Mouse (Mus musculus): ENCODE results near the gene Man1a. TPM values are rescaled to one million over a fixed set of nuclear protein-coding genes. Genes with fewer than 3 reads are reported as not detected.

Gene Man1a
- polyA plus RNA-seq, 1 experiment, result 4.2 TPM

- H3K79me3 ChIP-seq (ENCODE audit: low read depth), result no peaks in the 10 kb centered on the region
- no peaks in the 10 kb centered on the region for H3K27me3 ChIP-seq (ENCODE audit: control insufficient read depth, insufficient read depth, insufficient read length)
- no peak overlapping the region for H3K4me3 ChIP-seq (ENCODE audit: insufficient read depth, poor library complexity, severe bottlenecking)
- no peak overlapping the region for H3ac ChIP-seq (ENCODE audit: control insufficient read depth, insufficient read length, low read depth)
- TF ChIP-seq MYOD1 (IDR thresholded peaks at IDR 0.05; ENCODE audit: control insufficient read depth, insufficient read length, low read depth), result no peak
- TF ChIP-seq CTCF (IDR thresholded peaks at IDR 0.05; ENCODE audit: control insufficient read depth, insufficient read depth, insufficient read length), result no peak
- TF ChIP-seq MYOG (IDR thresholded peaks at IDR 0.05; ENCODE audit: control insufficient read depth, extremely low read depth, insufficient read length), result no peak
- TF ChIP-seq CEBPB (IDR thresholded peaks at IDR 0.05; ENCODE audit: low read depth), result no peak
- TF ChIP-seq USF1 (IDR thresholded peaks at IDR 0.05; ENCODE audit: low read depth), result no peak
- no peak for TF ChIP-seq FOSL1 (IDR thresholded peaks at IDR 0.05; ENCODE audit: insufficient read depth, low read length, poor library complexity, severe bottlenecking)
- TF ChIP-seq MAX (IDR thresholded peaks at IDR 0.05), result no peak
- H3K79me2 ChIP-seq (ENCODE audit: control insufficient read depth, insufficient read depth), result no peaks in the 10 kb centered on the region
- no peaks in the 10 kb centered on the region for H3K36me3 ChIP-seq (ENCODE audit: control insufficient read depth, insufficient read depth)
These were observed 146.5 kb downstream of the Man1a start for GRCm38 (mm10) chr10:53929722-53930500.

- Histone ChIP-seq H3K36me3 (ENCODE audit: control insufficient read depth, insufficient read depth) (no peaks in the 10 kb centered on the region), H3K27me3 (ENCODE audit: control insufficient read depth, insufficient read depth, insufficient read length) (no peaks in the 10 kb centered on the region), H3K4me3 (ENCODE audit: insufficient read depth, poor library complexity, severe bottlenecking) (no peak overlapping the region), H3K79me2 (ENCODE audit: control insufficient read depth, insufficient read depth) (no peaks in the 10 kb centered on the region), H3K79me3 (ENCODE audit: low read depth) (no peaks in the 10 kb centered on the region), H3ac (ENCODE audit: control insufficient read depth, insufficient read length, low read depth) (no peak overlapping the region)
- TF ChIP-seq MYOG (IDR thresholded peaks at IDR 0.05; ENCODE audit: control insufficient read depth, extremely low read depth, insufficient read length) (no peak), MYOD1 (IDR thresholded peaks at IDR 0.05; ENCODE audit: control insufficient read depth, insufficient read length, low read depth) (no peak), USF1 (IDR thresholded peaks at IDR 0.05; ENCODE audit: low read depth) (no peak), CTCF (IDR thresholded peaks at IDR 0.05; ENCODE audit: control insufficient read depth, insufficient read depth, insufficient read length) (no peak), CEBPB (IDR thresholded peaks at IDR 0.05; ENCODE audit: low read depth) (no peak), FOSL1 (IDR thresholded peaks at IDR 0.05; ENCODE audit: insufficient read depth, low read length, poor library complexity, severe bottlenecking) (no peak), MAX (IDR thresholded peaks at IDR 0.05) (no peak)
These were observed 148.5 kb downstream of the Man1a start for GRCm38 (mm10) chr10:53927904-53928303.

- no peaks in the 10 kb centered on the region for H3K27me3 ChIP-seq (ENCODE audit: control insufficient read depth, insufficient read depth, insufficient read length)
- no peak overlapping the region for H3ac ChIP-seq (ENCODE audit: control insufficient read depth, insufficient read length, low read depth)
- H3K79me2 ChIP-seq (ENCODE audit: control insufficient read depth, insufficient read depth), result no peaks in the 10 kb centered on the region
- no peak overlapping the region for H3K4me3 ChIP-seq (ENCODE audit: insufficient read depth, poor library complexity, severe bottlenecking)
- no peaks in the 10 kb centered on the region for H3K79me3 ChIP-seq (ENCODE audit: low read depth)
- no peaks in the 10 kb centered on the region for H3K36me3 ChIP-seq (ENCODE audit: control insufficient read depth, insufficient read depth)
- no peak for TF ChIP-seq MYOG (IDR thresholded peaks at IDR 0.05; ENCODE audit: control insufficient read depth, extremely low read depth, insufficient read length)
- peak; percentile 87 for TF ChIP-seq USF1 (IDR thresholded peaks at IDR 0.05; ENCODE audit: low read depth)
These were observed 151.0 kb downstream of the Man1a start for GRCm38 (mm10) chr10:53925456-53925855.

- Histone ChIP-seq H3ac (ENCODE audit: control insufficient read depth, insufficient read length, low read depth) (no peak overlapping the region), H3K36me3 (ENCODE audit: control insufficient read depth, insufficient read depth) (no peaks in the 10 kb centered on the region), H3K79me3 (ENCODE audit: low read depth) (no peaks in the 10 kb centered on the region), H3K27me3 (ENCODE audit: control insufficient read depth, insufficient read depth, insufficient read length) (no peaks in the 10 kb centered on the region), H3K4me3 (ENCODE audit: insufficient read depth, poor library complexity, severe bottlenecking) (no peak overlapping the region), H3K79me2 (ENCODE audit: control insufficient read depth, insufficient read depth) (no peaks in the 10 kb centered on the region)
- TF ChIP-seq MYOD1 (IDR thresholded peaks at IDR 0.05; ENCODE audit: control insufficient read depth, insufficient read length, low read depth) (no peak), CEBPB (IDR thresholded peaks at IDR 0.05; ENCODE audit: low read depth) (no peak), MYOG (IDR thresholded peaks at IDR 0.05; ENCODE audit: control insufficient read depth, extremely low read depth, insufficient read length) (no peak), USF1 (IDR thresholded peaks at IDR 0.05; ENCODE audit: low read depth) (no peak), MAX (IDR thresholded peaks at IDR 0.05) (no peak), FOSL1 (IDR thresholded peaks at IDR 0.05; ENCODE audit: insufficient read depth, low read length, poor library complexity, severe bottlenecking) (no peak), CTCF (IDR thresholded peaks at IDR 0.05; ENCODE audit: control insufficient read depth, insufficient read depth, insufficient read length) (no peak)
These were observed 154.2 kb downstream of the Man1a start for GRCm38 (mm10) chr10:53922236-53922635.

- H3K27me3 ChIP-seq (ENCODE audit: control insufficient read depth, insufficient read depth, insufficient read length), result no peaks in the 10 kb centered on the region
- H3K79me3 ChIP-seq (ENCODE audit: low read depth), result no peaks in the 10 kb centered on the region
- TF ChIP-seq MAX (IDR thresholded peaks at IDR 0.05), result no peak
- no peak for TF ChIP-seq MYOG (IDR thresholded peaks at IDR 0.05; ENCODE audit: control insufficient read depth, extremely low read depth, insufficient read length)
- no peak for TF ChIP-seq CEBPB (IDR thresholded peaks at IDR 0.05; ENCODE audit: low read depth)
- no peak for TF ChIP-seq CTCF (IDR thresholded peaks at IDR 0.05; ENCODE audit: control insufficient read depth, insufficient read depth, insufficient read length)
- no peak for TF ChIP-seq MYOD1 (IDR thresholded peaks at IDR 0.05; ENCODE audit: control insufficient read depth, insufficient read length, low read depth)
- no peak for TF ChIP-seq USF1 (IDR thresholded peaks at IDR 0.05; ENCODE audit: low read depth)
- no peak for TF ChIP-seq FOSL1 (IDR thresholded peaks at IDR 0.05; ENCODE audit: insufficient read depth, low read length, poor library complexity, severe bottlenecking)
- H3ac ChIP-seq (ENCODE audit: control insufficient read depth, insufficient read length, low read depth), result no peak overlapping the region
- H3K79me2 ChIP-seq (ENCODE audit: control insufficient read depth, insufficient read depth), result no peaks in the 10 kb centered on the region
- H3K36me3 ChIP-seq (ENCODE audit: control insufficient read depth, insufficient read depth), result no peaks in the 10 kb centered on the region
- H3K4me3 ChIP-seq (ENCODE audit: insufficient read depth, poor library complexity, severe bottlenecking), result no peak overlapping the region
These were observed 158.9 kb downstream of the Man1a start for GRCm38 (mm10) chr10:53917517-53917916.

DNA sequence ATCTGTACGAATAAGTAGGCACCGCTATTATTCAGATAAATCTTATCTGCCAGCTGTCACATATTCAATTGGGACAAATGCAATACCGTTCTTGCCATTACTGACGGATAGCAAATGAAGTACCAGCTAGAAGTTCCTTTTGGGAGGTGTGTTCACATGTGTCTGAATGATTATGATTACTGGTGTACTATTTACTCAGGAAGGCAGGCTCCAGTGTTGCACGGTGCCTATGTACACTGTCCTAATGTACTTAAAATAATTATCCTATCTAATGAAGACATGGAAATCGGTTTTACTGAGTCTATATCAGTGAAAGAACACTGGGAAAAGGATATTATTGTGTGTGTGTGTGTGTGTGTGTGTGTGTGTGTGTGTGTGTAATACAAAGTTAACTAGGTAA is 160.7 kb downstream of the Man1a start:
- H3K36me3 ChIP-seq (ENCODE audit: control insufficient read depth, insufficient read depth), result no peaks in the 10 kb centered on the region
- TF ChIP-seq MYOG (IDR thresholded peaks at IDR 0.05; ENCODE audit: control insufficient read depth, extremely low read depth, insufficient read length) (no peak), MAX (IDR thresholded peaks at IDR 0.05) (no peak), CTCF (IDR thresholded peaks at IDR 0.05; ENCODE audit: control insufficient read depth, insufficient read depth, insufficient read length) (no peak)
- no peaks in the 10 kb centered on the region for H3K79me3 ChIP-seq (ENCODE audit: low read depth)
- H3ac ChIP-seq (ENCODE audit: control insufficient read depth, insufficient read length, low read depth), result no peak overlapping the region
- H3K79me2 ChIP-seq (ENCODE audit: control insufficient read depth, insufficient read depth), result no peaks in the 10 kb centered on the region
- no peak overlapping the region for H3K4me3 ChIP-seq (ENCODE audit: insufficient read depth, poor library complexity, severe bottlenecking)
- no peaks in the 10 kb centered on the region for H3K27me3 ChIP-seq (ENCODE audit: control insufficient read depth, insufficient read depth, insufficient read length)
